Mouse (Mus musculus): Measurements from ENCODE around the gene Homez. TPM values are rescaled to one million over a fixed set of nuclear protein-coding genes. Genes with fewer than 3 reads are reported as not detected.

The Homez gene
- polyA plus RNA-seq, 1 experiment from 2014 or later: 18.3 TPM

DNA sequence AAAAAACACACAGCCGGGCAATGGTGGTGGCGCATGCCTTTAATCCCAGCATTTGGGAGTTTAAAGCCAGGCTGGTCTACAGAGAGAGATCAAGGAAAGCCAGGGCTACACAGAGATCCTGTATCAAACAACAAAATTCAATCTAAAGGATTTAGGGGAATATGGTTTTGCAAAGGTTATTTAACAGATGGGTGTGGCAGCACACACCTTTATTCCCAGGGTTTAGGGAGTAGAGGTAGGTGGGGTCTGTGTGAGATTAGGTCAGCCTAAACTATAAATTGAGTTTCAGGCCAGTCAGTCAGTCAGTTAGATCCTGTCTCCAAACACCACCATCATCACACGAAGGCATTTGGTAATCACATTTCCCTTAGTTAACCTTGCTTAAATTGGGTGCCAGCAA lies 21.4 kb upstream of the Homez start, which contains the start of gene Pabpn1:
Gene Pabpn1 (plus strand): TSS at position 301 of the 400 bp plus-strand sequence.
- H3K27ac ChIP-seq: peak within 1 kb of the TSS; percentile 87
- H3K4me2 ChIP-seq: peak within 1 kb of the TSS; percentile 58
- H3K36me3 ChIP-seq: peaks cover 22% of the 10 kb centered on the region
- no peak for ATAC-seq (replicated peaks; ENCODE audit: low FRiP score)
- no peaks in the 10 kb centered on the region for H3K9me3 ChIP-seq (replicated peaks)
- peak within 1 kb of the TSS; percentile 91 for H3K4me3 ChIP-seq (replicated peaks)
- no peaks in the 10 kb centered on the region for H3K27me3 ChIP-seq
- H3K4me1 ChIP-seq: peaks cover 24% of the 10 kb centered on the region
- WGBS: 89% methylated on average over 3 of the region's 3 CpGs
- H3K9ac ChIP-seq: peak within 1 kb of the TSS; percentile 23

DNA sequence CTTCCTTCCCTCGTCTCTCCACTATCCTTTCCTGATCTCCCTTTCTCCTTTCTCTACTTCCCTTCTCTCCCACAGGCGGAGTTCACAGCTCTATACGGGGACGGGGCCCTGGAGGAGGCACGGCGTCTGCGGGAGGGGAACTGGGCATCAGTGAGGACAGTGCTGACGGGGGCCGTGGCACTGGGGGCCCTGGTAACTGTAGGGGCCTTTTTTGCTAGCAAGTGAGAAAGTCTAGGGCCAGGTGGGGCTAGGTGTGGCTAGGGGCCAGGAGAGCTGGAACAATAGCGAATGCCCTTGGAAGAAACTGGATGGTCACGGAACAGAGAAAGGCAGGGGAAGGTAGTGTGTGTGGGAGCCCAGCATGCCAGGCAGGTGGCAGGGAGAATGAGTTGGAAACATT lies 14.5 kb upstream of the Homez start:
- H3K36me3 ChIP-seq: peaks cover 25% of the 10 kb centered on the region
- peak overlapping the region; percentile 82 for H3K4me2 ChIP-seq
- H3K4me1 ChIP-seq: peaks cover 25% of the 10 kb centered on the region
- WGBS: 89% methylated on average over 11 of the region's 11 CpGs
- H3K9me3 ChIP-seq (replicated peaks): no peaks in the 10 kb centered on the region
- no peak for ATAC-seq (replicated peaks; ENCODE audit: low FRiP score)
- no peaks in the 10 kb centered on the region for H3K27me3 ChIP-seq
- H3K27ac ChIP-seq: no peak overlapping the region
- H3K9ac ChIP-seq: no peak overlapping the region
- H3K4me3 ChIP-seq (replicated peaks): peak overlapping the region; percentile 56

DNA sequence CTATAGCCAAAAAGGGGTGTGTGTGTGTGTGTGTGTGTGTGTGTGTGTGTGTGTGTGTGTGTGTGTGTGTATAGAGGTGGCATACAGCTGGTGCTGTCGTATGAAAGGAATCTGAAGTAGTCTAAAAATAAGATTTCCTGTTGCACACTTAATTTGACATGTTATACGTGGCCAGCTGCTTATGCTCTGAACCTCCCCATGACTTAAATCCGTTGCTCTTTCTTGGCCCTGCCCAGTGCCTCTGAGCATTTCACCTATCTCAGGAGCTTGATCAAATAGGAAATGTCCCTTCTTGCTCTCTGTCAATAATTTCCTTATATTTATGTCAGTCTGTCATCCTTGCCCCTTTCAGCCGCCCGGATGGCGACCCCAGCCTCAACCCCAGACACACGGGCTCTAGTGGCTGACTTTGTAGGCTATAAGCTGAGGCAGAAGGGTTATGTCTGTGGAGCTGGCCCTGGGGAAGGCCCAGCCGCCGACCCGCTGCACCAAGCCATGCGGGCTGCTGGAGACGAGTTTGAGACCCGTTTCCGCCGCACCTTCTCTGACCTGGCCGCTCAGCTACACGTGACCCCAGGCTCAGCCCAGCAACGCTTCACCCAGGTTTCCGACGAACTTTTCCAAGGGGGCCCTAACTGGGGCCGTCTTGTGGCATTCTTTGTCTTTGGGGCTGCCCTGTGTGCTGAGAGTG lies 13.4 kb upstream of the Homez start:
- Histone ChIP-seq H3K36me3 (peaks cover 25% of the 10 kb centered on the region), H3K9me3 (replicated peaks) (no peaks in the 10 kb centered on the region), H3K4me1 (peaks cover 25% of the 10 kb centered on the region), H3K27ac (peak overlapping the region; percentile 96), H3K27me3 (no peaks in the 10 kb centered on the region), H3K4me3 (replicated peaks) (peak overlapping the region; percentile 56), H3K4me2 (peak overlapping the region; percentile 82), H3K9ac (peak overlapping the region; percentile 71)
- peak; percentile 16 for ATAC-seq (replicated peaks; ENCODE audit: low FRiP score)
- WGBS: 12% methylated on average over 21 of the region's 21 CpGs

DNA sequence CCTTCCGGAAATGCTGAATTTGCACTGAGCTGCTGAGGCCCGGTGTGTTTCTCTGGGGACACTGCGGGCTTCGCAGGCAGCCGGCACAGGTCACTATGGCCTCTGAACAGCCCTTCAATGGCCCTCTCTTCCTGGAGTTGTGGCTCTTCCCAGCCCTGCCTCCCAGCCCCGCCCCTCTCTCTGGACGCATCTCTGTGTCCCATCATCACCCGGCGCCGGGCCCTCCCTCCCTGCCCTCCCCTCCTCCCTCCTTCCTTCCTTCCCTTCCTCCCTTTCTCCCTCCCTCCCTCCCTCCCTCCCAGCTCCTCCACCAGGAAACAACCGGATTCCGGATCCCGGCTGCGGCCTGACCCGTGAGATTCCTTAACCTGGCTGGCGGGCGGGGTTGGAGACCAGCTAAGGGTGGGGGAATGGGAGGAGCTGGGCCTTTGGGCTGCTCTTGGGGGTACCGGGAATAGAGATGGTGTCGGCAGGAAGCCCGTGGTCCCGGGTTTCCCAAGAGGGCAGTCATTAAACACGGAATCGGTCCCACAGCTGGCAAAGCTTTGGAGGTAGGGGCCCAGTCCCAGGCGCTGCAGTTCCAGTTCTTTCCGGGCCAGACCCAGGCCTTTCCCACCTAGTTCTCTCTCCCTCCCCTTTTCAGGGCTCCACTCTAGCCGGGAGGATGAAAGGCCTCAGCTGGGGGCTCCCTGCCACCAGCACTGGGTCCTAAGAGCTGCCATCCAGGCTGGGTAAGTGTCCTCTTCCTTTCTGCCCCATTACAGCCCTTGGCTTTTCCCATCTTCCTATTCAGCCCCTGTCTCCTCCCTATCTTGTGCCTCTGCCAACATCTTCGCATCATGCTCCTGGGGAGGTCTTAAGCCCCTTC lies 12.6 kb upstream of the Homez start, which contains the start of the genes Bcl2l2 and Gm20521:
Gene Bcl2l2 (plus strand): TSS at position 224 of the 868 bp plus-strand sequence.
Gene Gm20521 (plus strand): TSS at position 288 of the 868 bp plus-strand sequence.
- Histone ChIP-seq H3K36me3 (peaks cover 25% of the 10 kb centered on the region), H3K4me2 (peak within 1 kb of the TSS; percentile 82), H3K27ac (peak within 1 kb of the TSS; percentile 96), H3K27me3 (peaks cover under 1% of the 10 kb centered on the region; the same call in 1 of the 2 replicates), H3K9me3 (replicated peaks) (no peaks in the 10 kb centered on the region), H3K4me1 (peaks cover 25% of the 10 kb centered on the region), H3K4me3 (replicated peaks) (peak within 1 kb of the TSS; percentile 56), H3K9ac (peak within 1 kb of the TSS; percentile 71)
- ATAC-seq (replicated peaks; ENCODE audit: low FRiP score): peak; percentile 91
- whole genome bisulfite sequencing: under 1% methylated on average over 27 of the region's 27 CpGs

DNA sequence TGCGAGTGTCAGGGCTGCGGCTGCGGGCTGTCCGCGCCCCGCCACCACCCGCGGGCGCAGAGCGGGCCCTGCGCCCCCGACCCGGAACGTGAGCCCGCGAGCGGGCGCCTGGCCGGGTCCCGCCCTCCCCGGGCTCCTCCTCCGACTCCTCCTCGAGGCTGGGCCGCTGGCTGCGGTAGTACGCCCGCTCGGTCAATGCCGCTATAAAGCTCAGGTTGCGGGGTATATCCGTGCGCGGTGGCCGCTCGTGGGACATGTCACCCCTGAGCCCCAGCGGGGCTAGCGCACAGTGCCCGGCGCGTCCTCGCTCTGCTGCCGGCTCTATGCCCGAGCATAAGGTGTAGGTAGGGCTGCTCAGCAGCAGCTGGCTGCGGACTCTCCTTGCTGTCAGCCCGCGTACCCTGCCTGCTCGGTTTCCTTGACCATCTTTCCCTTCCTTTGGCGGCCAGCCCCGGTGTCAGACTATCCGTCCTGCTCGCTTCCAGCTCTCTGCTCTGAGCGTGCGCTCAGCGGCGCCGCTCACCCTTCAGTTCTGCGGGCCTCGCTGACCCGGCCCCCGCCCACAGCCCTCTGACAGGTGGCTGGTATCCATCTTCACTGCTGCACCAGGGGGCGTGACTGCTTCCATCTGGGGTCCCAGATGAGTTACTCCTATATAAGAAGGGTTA lies 6.4 kb upstream of the Homez start, which contains the start of gene Ppp1r3e:
Gene Ppp1r3e (minus strand): TSS at position 503 of the 668 bp plus-strand sequence.
- H3K36me3 ChIP-seq: peaks cover 1% of the 10 kb centered on the region; the same call in 1 of the 2 replicates
- no peaks in the 10 kb centered on the region for H3K9me3 ChIP-seq (replicated peaks)
- H3K27ac ChIP-seq: peak within 1 kb of the TSS; percentile 90
- H3K27me3 ChIP-seq: peaks cover 4% of the 10 kb centered on the region; the same call in 1 of the 2 replicates
- ATAC-seq (replicated peaks; ENCODE audit: low FRiP score): peak; percentile 87
- H3K4me1 ChIP-seq: peaks cover 18% of the 10 kb centered on the region
- peak within 1 kb of the TSS; percentile 72 for H3K4me3 ChIP-seq (replicated peaks)
- WGBS: under 1% methylated on average over 49 of the region's 61 CpGs
- H3K9ac ChIP-seq: peak within 1 kb of the TSS; percentile 65
- peak within 1 kb of the TSS; percentile 100 for H3K4me2 ChIP-seq

DNA sequence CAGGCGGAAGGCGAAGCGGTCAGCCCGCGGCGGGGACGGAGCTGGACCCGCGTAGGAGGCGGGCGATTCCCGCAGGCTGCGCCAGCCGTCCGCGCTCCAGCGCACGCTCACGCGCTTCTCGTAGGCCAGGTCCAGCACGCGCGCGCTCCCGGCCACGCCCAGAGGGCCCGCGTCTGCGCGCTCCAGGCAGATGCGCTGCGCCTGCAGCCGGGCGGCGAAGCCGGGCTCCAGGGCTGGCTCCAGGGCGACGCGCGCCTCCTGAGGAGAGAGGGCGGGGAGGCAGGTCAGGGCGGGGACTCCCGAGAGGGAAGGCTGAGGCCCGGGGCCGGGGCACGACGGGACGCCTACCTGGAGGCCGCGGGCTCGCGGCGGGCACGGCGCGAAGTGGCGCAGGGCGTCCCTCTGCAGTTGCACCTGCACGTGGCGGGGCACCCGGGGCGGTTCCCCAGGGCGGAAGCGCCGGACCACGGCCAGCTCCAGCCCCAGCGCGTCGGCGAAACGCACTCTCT lies 5.8 kb upstream of the Homez start:
- WGBS: under 1% methylated on average over 71 of the region's 72 CpGs
- Histone ChIP-seq H3K4me1 (peaks cover 18% of the 10 kb centered on the region), H3K4me2 (peak overlapping the region; percentile 100)

DNA sequence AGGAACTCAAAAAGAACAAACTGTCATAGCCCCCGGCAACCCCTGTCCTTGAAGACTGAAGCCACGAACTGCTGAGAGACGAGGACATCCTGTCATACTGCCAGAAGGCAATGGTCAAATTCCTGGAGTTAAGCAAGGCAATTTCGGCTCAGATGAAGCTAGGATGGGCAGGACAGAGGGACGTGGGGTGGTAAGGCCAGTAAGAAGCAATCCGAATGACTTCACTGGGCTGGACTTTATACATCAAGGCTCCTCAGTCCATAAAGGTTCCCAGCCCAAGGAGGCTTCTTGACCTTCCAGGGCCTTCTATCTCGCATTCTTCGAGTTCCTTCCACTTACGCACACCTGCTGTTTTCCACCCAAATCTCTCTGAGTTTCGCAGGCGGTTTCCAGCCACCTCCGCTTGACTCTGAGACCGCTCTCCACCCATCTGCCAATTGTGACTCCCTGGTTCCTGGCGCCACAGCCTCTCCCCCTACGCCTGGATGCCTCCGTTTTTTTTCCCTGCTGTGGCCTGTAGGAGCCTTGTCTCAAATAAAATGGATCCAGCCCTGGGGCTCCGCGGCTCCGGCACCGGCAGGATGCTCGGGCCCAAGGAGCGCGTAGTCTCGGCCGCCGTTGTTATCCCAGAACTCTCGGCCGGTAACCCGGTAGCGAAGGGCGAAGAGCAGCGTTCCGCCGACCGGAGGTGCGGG lies 5.2 kb upstream of the Homez start:
- peak overlapping the region; percentile 65 for H3K9ac ChIP-seq
- peaks cover 4% of the 10 kb centered on the region; the same call in 1 of the 2 replicates for H3K27me3 ChIP-seq
- H3K9me3 ChIP-seq (replicated peaks): no peaks in the 10 kb centered on the region
- peaks cover 4% of the 10 kb centered on the region; the same call in 1 of the 2 replicates for H3K36me3 ChIP-seq
- peak overlapping the region; percentile 100 for H3K4me2 ChIP-seq
- H3K27ac ChIP-seq: peak overlapping the region; percentile 90
- H3K4me1 ChIP-seq: peaks cover 18% of the 10 kb centered on the region
- ATAC-seq (replicated peaks; ENCODE audit: low FRiP score): peak; percentile 34
- peak overlapping the region; percentile 72 for H3K4me3 ChIP-seq (replicated peaks)
- WGBS: 2% methylated on average over 36 of the region's 36 CpGs

More for the DNA sequence above, 5.8 kb upstream of the Homez start:
- Histone ChIP-seq H3K4me3 (replicated peaks) (peak overlapping the region; percentile 72), H3K9me3 (replicated peaks) (no peaks in the 10 kb centered on the region), H3K27ac (peak overlapping the region; percentile 90), H3K9ac (peak overlapping the region; percentile 65), H3K27me3 (peaks cover 4% of the 10 kb centered on the region; the same call in 1 of the 2 replicates), H3K36me3 (peaks cover 4% of the 10 kb centered on the region; the same call in 1 of the 2 replicates)
- ATAC-seq (replicated peaks; ENCODE audit: low FRiP score): peak; percentile 90

DNA sequence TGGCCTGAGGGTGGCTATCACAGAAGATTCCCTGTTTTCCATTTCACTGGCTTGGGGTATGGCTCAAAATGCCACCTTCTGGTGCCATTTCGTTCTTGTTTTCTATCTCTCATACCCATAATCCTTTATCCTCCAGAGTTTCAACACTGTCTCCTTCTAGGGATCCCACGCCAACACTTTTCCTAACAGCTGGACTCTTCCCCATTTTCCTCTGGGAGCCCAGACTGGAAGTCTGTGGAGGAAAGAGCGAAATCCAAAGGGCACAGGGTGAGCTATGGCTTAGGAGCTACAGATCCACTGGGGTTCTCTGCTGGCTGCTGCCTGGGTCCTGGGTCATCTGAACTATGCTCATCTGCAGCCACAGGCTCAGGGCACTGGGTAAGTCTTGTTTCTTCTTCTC lies 3.4 kb upstream of the Homez start:
- H3K27ac ChIP-seq: no peak overlapping the region
- H3K4me3 ChIP-seq (replicated peaks): no peak overlapping the region
- 86% methylated on average over 3 of the region's 3 CpGs for WGBS
- no peaks in the 10 kb centered on the region for H3K9me3 ChIP-seq (replicated peaks)
- no peak overlapping the region for H3K4me2 ChIP-seq
- H3K4me1 ChIP-seq: peaks cover 18% of the 10 kb centered on the region
- H3K9ac ChIP-seq: no peak overlapping the region
- peaks cover 4% of the 10 kb centered on the region; the same call in 1 of the 2 replicates for H3K36me3 ChIP-seq
- H3K27me3 ChIP-seq: peaks cover 4% of the 10 kb centered on the region; the same call in 1 of the 2 replicates
- ATAC-seq (replicated peaks; ENCODE audit: low FRiP score): no peak

DNA sequence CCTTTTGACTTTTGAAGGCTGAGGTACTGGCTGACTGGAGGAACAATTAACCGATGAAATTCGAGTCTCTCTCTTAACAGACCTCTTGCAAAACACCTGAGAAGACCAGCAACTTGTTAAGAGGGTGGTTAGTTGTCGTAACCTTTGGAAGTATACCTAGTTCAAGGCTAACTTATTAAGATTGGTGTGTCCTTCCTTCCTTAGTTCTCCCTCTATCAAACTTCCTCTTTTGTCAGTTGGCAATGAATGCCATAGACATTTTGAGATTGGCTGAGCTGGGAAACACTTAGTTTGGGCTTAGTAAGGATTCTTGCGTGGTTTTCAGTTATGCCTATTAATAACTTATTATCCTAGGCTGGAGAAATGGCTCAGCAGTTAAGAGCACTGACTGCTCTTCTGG lies 2.7 kb downstream of the Homez start:
- Histone ChIP-seq H3K4me3 (replicated peaks) (no peak overlapping the region), H3K9ac (no peak overlapping the region), H3K4me1 (peaks cover 7% of the 10 kb centered on the region; the same call in 1 of the 2 replicates), H3K36me3 (peaks cover 4% of the 10 kb centered on the region; the same call in 1 of the 2 replicates), H3K4me2 (no peak overlapping the region), H3K27ac (no peak overlapping the region), H3K27me3 (no peaks in the 10 kb centered on the region), H3K9me3 (replicated peaks) (no peaks in the 10 kb centered on the region)
- WGBS: 87% methylated on average over 4 of the region's 4 CpGs
- no peak for ATAC-seq (replicated peaks; ENCODE audit: low FRiP score)

DNA sequence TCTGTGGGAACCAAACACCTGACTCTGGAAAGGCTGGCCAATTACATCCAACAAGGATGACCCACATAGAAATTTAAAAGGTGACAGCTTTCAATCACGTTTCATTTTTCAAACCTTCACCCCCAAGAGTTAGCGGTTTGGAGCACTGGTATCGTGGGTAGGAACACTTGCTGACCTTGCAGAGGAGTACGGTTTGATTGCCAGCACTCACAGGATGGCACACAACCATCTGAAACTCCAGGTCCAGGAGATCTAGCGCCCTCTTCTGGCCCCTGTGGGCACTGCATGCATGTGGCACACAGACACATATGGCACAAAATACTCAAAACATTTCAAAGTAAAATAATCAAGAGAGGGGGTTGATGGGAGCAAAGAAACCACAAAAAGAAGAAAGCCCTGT lies 3.8 kb downstream of the Homez start:
- 60% methylated on average over 5 of the region's 5 CpGs for WGBS
- no peaks in the 10 kb centered on the region for H3K9me3 ChIP-seq (replicated peaks)
- ATAC-seq (replicated peaks; ENCODE audit: low FRiP score): no peak

More for the DNA sequence above, 3.8 kb downstream of the Homez start:
- Histone ChIP-seq H3K4me1 (peaks cover 13% of the 10 kb centered on the region; the same call in 1 of the 2 replicates), H3K9ac (no peak overlapping the region), H3K27ac (no peak overlapping the region), H3K4me3 (replicated peaks) (no peak overlapping the region), H3K27me3 (no peaks in the 10 kb centered on the region), H3K4me2 (no peak overlapping the region), H3K36me3 (peaks cover under 1% of the 10 kb centered on the region; the same call in 1 of the 2 replicates)

All from kidney, embryonic 15.5 days (tissue).